Mouse (Mus musculus) forebrain, postnatal 0 days (tissue): ENCODE results near the gene Thy1. TPM values are rescaled to one million over a fixed set of nuclear protein-coding genes. Genes with fewer than 3 reads are reported as not detected.

Experiments used
- ATAC-seq: fragments of 200-750 bp; cut with Nextera tagmentation; 2 replicates; pipeline ENCODE4 v1.8.0; 2017; ENCODE audit warnings: mild to moderate bottlenecking, moderate library complexity
- DNase-seq: peaks from one replicate; pipeline ENCODE4 v3.0.0-alpha.2; 2015
- H3K27ac ChIP-seq: fragments of 300-500 bp; sonication (generic); 2 replicates; pipeline ENCODE4 v1.5.1; 2014; ENCODE audit warnings: low read depth, mild to moderate bottlenecking, antibody characterized with exemption, low read length, moderate library complexity, mixed read lengths
- H3K27me3 ChIP-seq: fragments of 300-500 bp; sonication (generic); 2 replicates; pipeline ENCODE4 v1.6.1; 2014; ENCODE audit warnings: mild to moderate bottlenecking, low read length, mixed read lengths; ENCODE audit not compliant: insufficient read depth
- H3K36me3 ChIP-seq: fragments of 300-500 bp; sonication (generic); 2 replicates; pipeline ENCODE4 v1.6.1; 2014; ENCODE audit warnings: mild to moderate bottlenecking, moderate library complexity; ENCODE audit not compliant: insufficient read depth
- H3K4me1 ChIP-seq: fragments of 300-500 bp; sonication (generic); 2 replicates; pipeline ENCODE4 v1.6.1; 2014; ENCODE audit warnings: antibody characterized with exemption; ENCODE audit not compliant: insufficient read depth
- H3K4me2 ChIP-seq: fragments of 300-500 bp; sonication (generic); 2 replicates; pipeline ENCODE4 v1.6.1; 2014; ENCODE audit warnings: low read depth, mild to moderate bottlenecking, moderate library complexity
- H3K4me3 ChIP-seq: fragments of 300-500 bp; sonication (generic); 2 replicates; pipeline ENCODE4 v1.5.1; 2014; ENCODE audit warnings: low read depth, low read length, mixed read lengths
- H3K9ac ChIP-seq: fragments of 300-500 bp; sonication (generic); 2 replicates; pipeline ENCODE4 v1.6.1; 2014; ENCODE audit warnings: mild to moderate bottlenecking
- H3K9me3 ChIP-seq: fragments of 300-500 bp; sonication (generic); 2 replicates; pipeline ENCODE4 v1.6.1; 2016; ENCODE audit warnings: low read length
- CTCF ChIP-seq: sonication (generic); IDR thresholded peaks from 2 replicates; pipeline ENCODE4 v1.5.1; 2016; ENCODE audit warnings: antibody characterized with exemption, control low read depth, low read depth
- WGBS: fragments of 180-500 bp; shearing (Covaris S2); extraction: QIAGEN DNeasy Blood & Tissue Kit; methylation state at CpG from one replicate; pipeline ENCODE4 v1.1.7; 2014; 5-methylcytosine and 5-hydroxymethylcytosine counted together
- polyA plus RNA-seq: library from polyadenylated mRNA; unstranded; fragments of >200 nt; fragmentation: Nextera tagmentation; extraction: Ambion mirVana; gene quantifications from 2 replicates; pipeline ENCODE4 v1.2.1, GENCODE M21; 2015
- total RNA-seq: library from RNA; depleted of rRNA; stranded (reverse); fragments of >200 nt; gene quantifications from 2 replicates; pipeline ENCODE4 v1.2.3, GENCODE M21; 2014

Thy1 gene
- total and polyA plus RNA-seq, 2 experiments from 2014 or later: 23.2 to 31.6 TPM

GRCm38 (mm10) chr9:44020001-44020400, 23.2 kb upstream of the Thy1 start:
- no peaks in the 10 kb centered on the region for H3K36me3 ChIP-seq
- TF ChIP-seq CTCF: no peak
- H3K4me3 ChIP-seq: no peak overlapping the region
- DNase-seq (no peak), ATAC-seq (no peak)
- WGBS: 84% methylated on average over 7 of the region's 7 CpGs
- no peaks in the 10 kb centered on the region for H3K27me3 ChIP-seq
- H3K4me2 ChIP-seq: no peak overlapping the region
- no peak overlapping the region for H3K27ac ChIP-seq
- no peak overlapping the region for H3K9ac ChIP-seq
- H3K9me3 ChIP-seq: no peaks in the 10 kb centered on the region
- H3K4me1 ChIP-seq: no peaks in the 10 kb centered on the region

DNA sequence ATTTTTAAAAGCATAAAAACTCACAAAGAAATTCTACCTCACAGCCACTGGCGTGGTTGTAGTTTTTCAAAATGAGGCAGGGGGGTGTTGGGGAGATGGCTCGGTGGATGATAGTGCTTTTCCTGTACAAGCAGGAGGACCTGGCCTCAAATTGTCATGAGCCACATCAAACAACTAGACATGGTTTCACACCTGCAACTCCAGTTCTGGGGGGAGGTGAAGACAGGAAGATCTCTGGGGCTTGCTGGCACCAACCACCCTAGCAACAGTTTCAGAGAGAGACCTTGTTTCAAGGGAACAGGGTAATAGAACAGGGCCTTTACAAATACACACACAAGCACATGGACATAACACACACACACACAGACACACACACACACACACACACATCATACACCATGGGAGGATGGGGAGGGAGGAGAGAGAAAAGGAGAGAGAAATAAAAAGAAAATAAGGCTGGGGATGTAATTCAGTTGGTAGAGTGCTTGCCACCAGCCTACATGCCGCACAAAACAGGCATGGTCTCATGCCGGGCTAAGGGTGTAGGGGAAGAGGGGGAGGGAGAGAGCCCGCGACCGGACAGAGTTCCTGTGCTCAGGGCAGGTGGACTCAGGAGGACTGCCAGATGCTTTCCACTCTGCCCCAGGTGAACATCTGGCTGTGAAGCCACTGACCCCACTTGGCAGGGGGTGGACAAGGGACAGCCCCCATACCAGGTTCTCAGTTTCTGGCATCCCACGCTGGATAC, 20.9 kb upstream of the Thy1 start:
- no peaks in the 10 kb centered on the region for H3K9me3 ChIP-seq
- no peak for DNase-seq
- ATAC-seq: no peak
- no peak overlapping the region for H3K9ac ChIP-seq
- TF ChIP-seq CTCF: no peak
- WGBS: 71% methylated on average over 8 of the region's 8 CpGs
- H3K36me3 ChIP-seq: no peaks in the 10 kb centered on the region
- no peak overlapping the region for H3K4me3 ChIP-seq
- no peak overlapping the region for H3K4me2 ChIP-seq
- no peaks in the 10 kb centered on the region for H3K4me1 ChIP-seq
- H3K27ac ChIP-seq: no peak overlapping the region
- H3K27me3 ChIP-seq: no peaks in the 10 kb centered on the region

DNA sequence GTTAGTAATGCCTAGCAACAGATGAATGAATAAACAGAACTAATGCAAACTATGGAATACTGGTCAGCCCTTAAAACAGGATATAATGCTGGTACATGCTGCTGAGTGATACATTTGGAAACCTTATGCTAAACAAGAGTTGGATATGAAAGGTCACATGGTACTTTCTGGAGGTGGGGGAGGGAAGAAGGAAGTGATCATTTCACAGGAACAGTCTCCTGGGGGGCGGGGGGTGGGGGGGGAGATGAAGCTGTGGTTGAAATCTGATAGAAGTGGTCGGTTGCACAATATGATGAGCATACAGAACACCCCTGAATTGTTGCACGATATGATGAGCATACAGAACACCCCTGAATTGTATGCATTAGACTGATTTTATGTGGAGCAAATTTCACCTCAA, 19.1 kb upstream of the Thy1 start:
- Histone ChIP-seq H3K27ac (no peak overlapping the region), H3K4me1 (no peaks in the 10 kb centered on the region), H3K9ac (no peak overlapping the region), H3K27me3 (no peaks in the 10 kb centered on the region), H3K4me2 (no peak overlapping the region), H3K4me3 (no peak overlapping the region), H3K9me3 (no peaks in the 10 kb centered on the region), H3K36me3 (no peaks in the 10 kb centered on the region)
- WGBS: 78% methylated on average over 3 of the region's 3 CpGs
- TF ChIP-seq CTCF: no peak
- ATAC-seq (no peak), DNase-seq (no peak)

DNA sequence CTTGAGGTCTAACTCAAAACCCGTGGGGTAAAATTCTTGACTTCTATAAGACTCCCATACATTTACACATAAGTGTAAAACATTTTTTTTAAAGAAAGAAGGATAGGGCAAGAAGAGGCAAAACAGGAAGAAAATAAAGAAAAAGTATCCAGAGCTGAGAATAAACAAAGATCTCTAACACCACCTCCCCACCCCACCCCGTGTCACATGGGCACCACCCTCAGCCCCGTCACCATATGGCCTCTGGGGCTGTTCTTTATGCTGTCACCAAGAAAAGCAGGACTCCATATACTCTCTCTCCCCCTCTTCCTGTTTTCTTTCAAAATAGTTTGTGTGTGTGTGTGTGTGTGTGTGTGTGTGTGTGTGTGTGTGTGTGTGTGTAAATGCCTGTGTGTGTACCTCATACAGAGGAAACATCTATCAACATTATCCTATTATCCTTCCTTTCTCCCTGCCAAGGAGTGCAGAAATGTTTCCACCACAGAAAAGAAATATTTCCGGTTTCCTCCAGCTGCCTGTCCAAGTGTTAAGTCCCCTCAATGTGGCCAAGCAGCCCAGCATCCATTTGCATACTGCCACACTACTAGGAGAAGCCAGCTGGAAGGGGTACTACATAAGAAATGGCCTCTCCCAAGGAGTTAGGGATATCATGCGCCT, 13.5 kb upstream of the Thy1 start:
- no peaks in the 10 kb centered on the region for H3K36me3 ChIP-seq
- no peak overlapping the region for H3K27ac ChIP-seq
- DNase-seq (no peak), ATAC-seq (no peak)
- H3K9ac ChIP-seq: no peak overlapping the region
- no peak overlapping the region for H3K4me3 ChIP-seq
- H3K4me1 ChIP-seq: no peaks in the 10 kb centered on the region
- TF ChIP-seq CTCF: no peak
- no peaks in the 10 kb centered on the region for H3K27me3 ChIP-seq
- no peak overlapping the region for H3K4me2 ChIP-seq
- H3K9me3 ChIP-seq: no peaks in the 10 kb centered on the region
- WGBS: 63% methylated on average over 5 of the region's 5 CpGs

- Histone ChIP-seq H3K9me3 (no peaks in the 10 kb centered on the region), H3K27ac (no peak overlapping the region), H3K27me3 (no peaks in the 10 kb centered on the region), H3K4me1 (no peaks in the 10 kb centered on the region), H3K36me3 (no peaks in the 10 kb centered on the region), H3K9ac (no peak overlapping the region), H3K4me3 (no peak overlapping the region), H3K4me2 (no peak overlapping the region)
- DNase-seq (no peak), ATAC-seq (no peak)
- TF ChIP-seq CTCF: no peak
- 91% methylated on average over 4 of the region's 4 CpGs for WGBS
Observed at GRCm38 (mm10) chr9:44030646-44031045, 12.5 kb upstream of the Thy1 start.

GRCm38 (mm10) chr9:44031079-44031478, 12.1 kb upstream of the Thy1 start:
- WGBS: 84% methylated on average over 5 of the region's 5 CpGs
- ATAC-seq: no peak
- no peak overlapping the region for H3K4me2 ChIP-seq

GRCm38 (mm10) chr9:44031946-44032345, 11.2 kb upstream of the Thy1 start:
- Histone ChIP-seq H3K9ac (no peak overlapping the region), H3K27me3 (no peaks in the 10 kb centered on the region), H3K27ac (no peak overlapping the region), H3K4me1 (no peaks in the 10 kb centered on the region), H3K4me2 (no peak overlapping the region), H3K36me3 (no peaks in the 10 kb centered on the region), H3K4me3 (no peak overlapping the region), H3K9me3 (no peaks in the 10 kb centered on the region)
- no peak for TF ChIP-seq CTCF
- DNase-seq (no peak), ATAC-seq (no peak)
- whole genome bisulfite sequencing: 86% methylated on average over 4 of the region's 4 CpGs

More at GRCm38 (mm10) chr9:44031079-44031478, 12.1 kb upstream of the Thy1 start:
- Histone ChIP-seq H3K27me3 (no peaks in the 10 kb centered on the region), H3K36me3 (no peaks in the 10 kb centered on the region), H3K9ac (no peak overlapping the region), H3K9me3 (no peaks in the 10 kb centered on the region), H3K27ac (no peak overlapping the region), H3K4me1 (no peaks in the 10 kb centered on the region), H3K4me3 (no peak overlapping the region)
- DNase-seq: no peak
- TF ChIP-seq CTCF: no peak
